Mouse (Mus musculus): Measurements from ENCODE around the gene Wscd2.

Gene Wscd2

DNA sequence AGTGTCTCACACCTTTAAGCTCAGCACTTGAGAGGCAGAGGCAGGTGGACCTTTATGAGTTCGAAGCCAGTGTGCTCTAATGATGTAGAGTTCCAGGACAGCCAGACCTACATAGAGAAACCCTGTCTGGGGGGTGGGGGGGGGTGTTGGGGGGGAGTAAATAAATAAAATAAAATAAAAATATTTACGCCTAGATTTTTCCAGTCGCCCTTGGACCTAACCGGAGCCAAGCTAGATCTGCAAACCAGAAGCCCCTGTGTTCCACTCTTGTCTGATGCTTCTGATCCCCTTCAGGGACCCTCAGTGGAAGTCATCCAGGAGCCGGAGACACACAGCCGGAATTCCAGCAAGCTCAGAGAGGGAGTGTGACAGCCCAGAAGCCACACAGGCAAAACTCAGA is at the start of gene Wscd2:
Wscd2 (plus strand) TSS at position 301 of the 400 bp plus-strand sequence.
- no peak for DNase-seq (ENCODE audit: low spot score in 2 of 2)

DNA sequence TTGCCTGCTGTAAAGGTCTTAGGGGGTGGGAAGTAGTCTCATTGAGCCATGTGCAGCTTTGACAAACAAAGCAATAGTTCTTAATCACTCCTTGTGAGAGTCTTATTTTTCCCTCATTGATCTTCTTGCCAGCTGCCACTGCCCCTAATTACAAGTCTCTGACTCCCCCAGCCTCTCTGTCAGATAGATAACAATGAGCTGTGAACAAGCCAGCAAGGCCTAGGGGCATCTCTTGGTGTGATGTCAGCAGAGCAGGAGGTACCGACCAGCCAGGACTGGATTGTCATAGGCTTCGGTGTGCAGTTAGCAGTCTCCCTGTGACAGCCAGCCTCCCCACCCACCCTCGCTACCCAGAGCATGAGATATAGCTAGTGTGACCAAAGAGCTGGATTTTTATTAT is 48.0 kb upstream of the Wscd2 start:
- DNase-seq (ENCODE audit: low spot score in 2 of 2): no peak

DNA sequence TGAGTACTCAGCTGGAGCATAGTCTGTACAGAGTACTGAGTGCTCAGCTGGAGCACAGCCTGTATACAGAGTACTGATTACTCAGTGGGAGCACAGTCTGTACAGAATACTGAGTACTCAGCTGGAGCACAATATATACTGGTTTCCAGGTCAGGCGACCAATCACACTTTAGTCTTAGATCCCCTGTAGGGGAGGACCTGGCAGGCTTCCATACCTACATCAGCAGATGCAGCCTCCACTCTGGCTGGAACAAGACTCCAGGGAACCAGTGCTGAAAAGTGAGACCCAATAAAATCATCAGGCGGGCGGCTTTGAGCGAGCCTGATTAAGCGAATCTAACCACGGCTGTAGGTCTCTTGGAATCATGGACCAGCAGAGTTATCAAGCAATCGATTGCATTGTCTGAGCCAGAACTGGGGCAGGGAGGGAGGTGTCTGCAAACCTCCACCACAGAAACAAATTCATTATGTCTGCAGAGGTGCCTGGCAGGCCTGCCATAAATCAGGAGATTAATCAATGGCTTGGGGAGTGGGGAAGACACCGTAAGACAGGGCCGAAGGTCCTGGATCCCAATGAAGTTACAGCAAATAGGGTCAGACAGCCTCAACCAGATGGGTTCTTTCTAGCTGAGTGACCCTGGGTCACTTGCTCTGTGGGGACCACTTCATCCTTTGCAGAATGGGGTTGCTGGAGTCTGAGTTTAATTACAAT is 42.0 kb upstream of the Wscd2 start:
- peak in 1 of 2 experiments; percentile 29 for DNase-seq (ENCODE audit: low spot score in 2 of 2)

DNA sequence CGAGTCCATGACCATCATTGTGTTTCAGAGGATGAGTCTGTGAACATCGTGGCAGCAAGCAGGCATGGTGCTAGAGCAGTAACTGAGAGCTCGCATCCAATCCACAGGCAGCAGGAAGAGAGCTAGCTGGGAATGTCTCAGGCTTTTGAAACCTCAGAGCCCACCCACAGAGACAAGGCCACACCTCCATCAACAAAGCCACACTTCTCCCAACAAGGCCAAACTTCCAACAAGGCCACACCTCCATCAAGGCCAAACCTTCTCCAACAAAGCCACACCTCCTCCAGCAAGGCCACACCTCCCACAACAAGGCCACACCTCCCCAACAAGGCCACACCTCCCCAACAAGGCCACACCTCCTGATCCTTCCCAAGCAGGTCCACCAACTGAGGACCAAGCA is 40.8 kb upstream of the Wscd2 start:
- no peak for DNase-seq (ENCODE audit: low spot score in 2 of 2)

DNA sequence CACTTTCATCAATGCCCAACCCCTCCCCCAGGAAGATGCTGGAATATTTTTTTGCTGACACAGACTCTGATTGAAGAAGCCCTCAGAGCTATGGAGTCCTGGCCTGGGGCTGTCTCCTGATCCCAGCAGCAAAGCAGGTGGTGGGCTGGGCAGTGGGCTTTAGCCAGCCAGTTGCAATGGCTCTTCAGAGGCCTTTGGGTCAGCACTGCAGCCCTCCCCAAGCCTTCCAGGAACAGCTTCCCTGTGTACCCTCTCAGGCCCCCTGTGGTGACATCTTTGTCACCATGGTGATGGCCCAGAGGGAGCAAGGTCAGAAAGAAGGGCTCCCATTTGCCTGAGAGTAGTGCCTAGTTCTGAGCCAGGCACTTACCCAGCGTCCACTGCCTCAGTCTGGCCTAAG is 37.4 kb upstream of the Wscd2 start:
- no peak for DNase-seq (ENCODE audit: low spot score in 2 of 2)

DNA sequence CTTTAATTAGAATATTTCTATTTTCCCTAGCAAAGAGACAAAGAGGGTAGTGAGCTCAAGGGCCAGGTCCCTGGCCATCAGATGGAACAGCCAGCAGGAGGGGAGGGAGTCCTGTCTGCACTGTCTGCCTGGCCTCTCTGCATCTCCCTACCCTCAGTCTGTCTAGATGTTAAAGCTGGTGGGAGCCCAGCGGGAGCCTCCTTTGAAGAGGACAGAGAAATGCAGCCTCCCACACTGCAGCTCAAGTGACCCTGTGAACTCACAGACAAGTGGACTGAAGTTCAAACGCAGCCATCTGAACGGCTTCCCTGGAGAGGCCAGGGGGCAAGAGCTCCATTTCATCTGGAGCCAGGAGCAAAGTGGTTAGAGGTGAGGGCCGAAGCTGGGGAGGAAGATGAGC is 36.8 kb upstream of the Wscd2 start:
- no peak for DNase-seq (ENCODE audit: low spot score in 2 of 2)

DNA sequence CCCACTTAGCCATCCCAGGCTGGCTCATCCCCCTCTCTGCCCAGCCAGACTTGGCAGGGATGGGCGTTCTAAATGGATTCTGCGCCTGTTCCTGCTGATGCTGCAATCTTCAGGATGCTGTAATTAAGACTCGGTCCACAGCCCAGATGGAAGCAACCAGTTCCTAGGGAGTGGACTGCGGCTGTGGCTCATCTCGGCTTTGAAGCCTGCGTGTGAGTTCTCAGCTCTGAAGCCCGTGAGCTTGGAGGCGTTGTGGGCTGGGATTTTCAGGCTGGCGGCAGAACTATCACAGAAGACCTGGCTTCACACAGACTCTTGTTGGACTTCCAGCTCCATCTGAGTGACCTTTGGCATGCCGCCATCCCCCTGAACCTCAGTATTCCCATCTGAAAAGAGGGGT is 34.1 kb upstream of the Wscd2 start:
- peak in 1 of 2 experiments; percentile 23 for DNase-seq (ENCODE audit: low spot score in 2 of 2)

DNA sequence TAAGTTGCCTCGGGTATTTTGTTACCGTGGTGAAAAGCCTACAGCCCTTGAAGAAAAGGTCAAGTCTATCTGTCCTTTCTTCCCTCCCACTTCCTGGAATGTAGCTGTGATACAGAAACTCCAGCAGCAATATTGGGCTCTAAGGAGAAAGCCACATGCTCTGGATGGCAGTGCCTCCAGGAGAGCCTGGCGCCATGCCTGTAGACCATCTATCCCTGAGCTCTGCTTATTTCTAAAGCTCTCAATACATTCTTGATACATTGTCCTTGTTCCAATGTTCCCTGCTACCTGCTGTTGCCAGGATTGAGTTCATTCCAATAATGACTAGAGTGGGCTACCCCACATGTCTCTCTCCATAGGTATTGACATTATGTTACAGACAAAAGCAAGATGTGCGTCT is 33.4 kb upstream of the Wscd2 start:
- peak in 1 of 2 experiments; percentile 19 for DNase-seq (ENCODE audit: low spot score in 2 of 2)

DNA sequence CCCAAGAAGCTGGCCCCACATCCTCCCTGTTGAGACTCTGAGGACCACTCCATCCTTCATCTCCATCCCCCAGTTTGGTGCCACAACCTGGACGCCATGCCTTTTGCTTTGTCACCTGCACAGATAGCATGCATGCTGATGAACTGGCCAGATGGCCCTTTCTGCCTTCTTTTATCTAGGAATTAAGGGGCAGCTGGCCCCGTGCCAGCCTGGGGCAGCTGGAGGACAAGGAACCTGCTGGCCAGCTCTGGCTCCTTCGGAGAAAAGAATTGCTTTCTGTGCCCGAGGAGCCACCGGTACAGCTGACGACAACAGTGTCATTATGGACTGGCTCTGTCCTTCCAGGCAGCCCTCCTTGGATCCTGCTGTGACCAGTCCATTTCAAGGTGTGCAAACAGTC is 32.9 kb upstream of the Wscd2 start:
- DNase-seq (ENCODE audit: low spot score in 2 of 2): peak in 1 of 2 experiments; percentile 76

DNA sequence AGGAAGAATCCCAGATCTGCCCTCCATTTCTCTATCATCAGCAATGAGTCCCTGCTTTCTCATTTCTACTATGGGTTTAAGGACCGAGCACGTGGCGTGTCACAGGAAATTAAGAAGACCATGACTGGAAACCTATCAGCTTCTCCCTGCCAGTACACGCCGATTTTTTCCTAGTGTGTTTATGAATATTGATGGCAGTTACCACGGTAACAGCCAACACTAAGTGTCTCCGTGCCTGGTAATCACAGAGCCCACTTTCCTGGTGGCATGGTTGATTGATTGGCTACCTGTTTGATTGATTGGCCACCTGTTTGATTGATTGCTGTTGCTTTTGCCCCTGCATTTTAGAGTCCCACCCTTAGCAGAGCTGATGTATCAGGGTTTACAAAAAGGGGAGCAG is 30.2 kb upstream of the Wscd2 start:
- no peak for DNase-seq (ENCODE audit: low spot score in 2 of 2)

DNA sequence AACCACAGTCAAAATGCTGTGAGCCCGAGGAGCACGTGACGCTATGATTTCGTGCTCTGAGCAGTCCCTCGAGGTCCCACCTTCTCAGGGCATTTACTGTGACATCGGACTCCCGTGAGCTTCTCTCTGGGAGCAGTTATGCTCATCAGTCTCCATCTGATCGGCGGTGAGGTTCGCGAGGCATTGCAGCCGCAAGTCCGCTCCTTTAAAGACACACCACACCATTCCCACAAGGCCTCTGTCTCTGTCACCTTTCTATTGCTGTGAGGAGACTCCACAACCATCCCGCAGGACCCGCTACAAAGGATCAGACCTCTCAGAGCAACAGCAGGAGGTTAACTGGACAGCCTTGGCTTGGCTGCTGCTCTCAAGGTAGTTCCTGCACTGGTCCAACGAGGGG is 28.6 kb upstream of the Wscd2 start:
- DNase-seq (ENCODE audit: low spot score in 2 of 2): no peak

DNA sequence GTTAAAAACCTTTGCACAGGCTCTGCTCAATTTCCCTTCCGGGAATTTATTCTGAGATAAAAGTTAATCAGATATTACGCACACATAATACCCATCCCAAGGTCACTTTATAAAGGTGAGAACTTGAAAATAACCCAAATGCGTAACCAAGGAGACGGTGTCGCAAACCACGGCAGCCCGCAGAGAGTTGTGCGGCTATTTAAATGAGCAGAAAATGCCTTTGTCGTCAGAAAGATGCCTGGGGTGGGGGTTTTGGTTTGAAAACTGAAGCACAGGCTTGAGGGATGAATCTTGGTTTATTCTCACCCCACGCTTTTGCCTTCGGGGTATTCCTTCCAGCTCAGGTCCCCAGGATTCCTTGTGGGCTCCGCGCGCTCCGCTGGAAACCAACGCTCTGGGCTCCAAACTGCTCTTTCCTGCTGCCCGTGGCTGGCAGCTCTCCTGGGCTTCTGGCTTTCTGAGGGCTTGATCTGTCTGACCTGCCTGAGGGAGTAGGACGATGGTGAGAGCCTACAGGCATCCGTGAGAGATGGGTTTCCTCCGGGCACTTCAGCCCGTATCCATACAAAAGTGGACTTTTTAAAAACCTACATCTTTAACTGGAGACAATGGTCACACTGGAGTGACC is 28.0 kb upstream of the Wscd2 start:
- no peak for DNase-seq (ENCODE audit: low spot score in 2 of 2)

DNA sequence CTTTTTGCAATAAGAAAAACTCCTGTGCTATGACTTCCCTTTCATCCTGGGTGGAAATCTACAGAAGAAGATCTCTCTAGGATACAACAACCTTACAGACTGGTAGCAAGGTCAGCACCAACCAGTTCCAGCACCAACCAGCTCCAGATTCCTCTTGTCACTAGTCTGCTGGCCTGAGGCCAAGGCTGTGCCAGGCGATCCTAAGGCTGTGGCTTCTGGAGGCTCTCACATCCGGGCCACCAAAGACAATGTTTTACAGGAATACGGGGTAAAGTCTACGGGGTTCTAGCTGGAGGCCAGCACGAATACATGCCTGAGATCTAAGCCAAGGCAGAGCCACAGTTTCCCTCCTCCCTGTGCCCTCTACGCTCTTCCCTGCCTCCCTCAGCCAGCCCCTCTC is 25.4 kb upstream of the Wscd2 start:
- peak in 1 of 2 experiments; percentile 32 for DNase-seq (ENCODE audit: low spot score in 2 of 2)

DNA sequence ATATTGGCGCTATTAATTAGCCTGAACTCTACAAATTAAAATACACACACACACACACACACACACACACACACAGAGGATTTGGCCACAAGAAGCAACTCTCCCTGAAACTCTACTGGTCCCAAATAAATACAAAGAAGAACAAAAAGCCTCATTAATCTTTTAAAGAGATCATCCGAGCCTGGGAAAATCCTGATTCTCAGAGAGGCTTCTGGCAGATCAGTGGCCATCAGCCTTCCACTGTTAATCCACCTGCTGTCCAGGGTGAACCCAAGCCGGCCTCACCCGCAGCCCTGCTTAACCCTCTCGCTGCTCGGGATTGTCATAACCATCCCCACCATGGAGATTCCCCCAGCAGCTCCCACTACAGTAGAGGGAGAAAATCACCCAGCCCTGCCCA is 23.6 kb upstream of the Wscd2 start:
- no peak for DNase-seq (ENCODE audit: low spot score in 2 of 2)

DNA sequence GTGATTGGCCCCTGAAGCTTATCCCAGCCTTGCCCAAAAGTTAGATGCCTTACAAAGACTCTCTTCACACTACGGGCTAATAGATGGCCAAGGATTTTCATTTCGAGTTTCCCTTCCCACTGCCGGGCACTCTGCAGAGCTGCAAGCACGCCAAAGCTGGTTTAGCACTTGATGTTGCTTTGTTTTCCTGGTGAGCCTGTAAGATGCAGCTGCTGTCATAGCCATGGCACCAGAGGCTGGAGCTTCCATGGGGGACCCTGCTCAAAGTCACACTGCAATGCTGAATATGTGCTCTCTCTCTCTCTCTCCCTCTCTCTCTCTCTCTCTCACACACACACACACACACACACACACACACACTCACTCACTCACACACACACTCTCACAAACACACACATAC is 23.1 kb upstream of the Wscd2 start:
- DNase-seq (ENCODE audit: low spot score in 2 of 2): no peak

DNA sequence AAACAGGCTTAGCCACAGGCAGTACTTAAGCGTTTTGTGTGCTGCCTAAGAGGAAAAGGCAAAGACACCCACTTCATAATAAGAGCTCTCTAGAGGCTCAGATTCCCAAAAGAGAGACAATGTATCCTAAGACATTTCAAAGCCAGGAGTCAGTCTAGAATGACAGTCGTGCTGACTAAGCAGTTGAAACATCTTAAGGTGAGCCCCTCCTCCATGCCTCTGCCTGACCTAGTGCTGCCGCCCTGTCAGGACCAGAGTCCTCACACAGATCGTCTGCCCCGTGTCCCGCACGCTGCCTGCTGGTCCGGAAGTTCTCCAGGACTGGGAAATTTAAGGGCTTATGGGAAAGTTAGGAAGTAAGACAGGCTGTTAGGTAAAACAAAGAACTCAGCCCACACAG is 22.4 kb upstream of the Wscd2 start:
- DNase-seq (ENCODE audit: low spot score in 2 of 2): no peak

DNA sequence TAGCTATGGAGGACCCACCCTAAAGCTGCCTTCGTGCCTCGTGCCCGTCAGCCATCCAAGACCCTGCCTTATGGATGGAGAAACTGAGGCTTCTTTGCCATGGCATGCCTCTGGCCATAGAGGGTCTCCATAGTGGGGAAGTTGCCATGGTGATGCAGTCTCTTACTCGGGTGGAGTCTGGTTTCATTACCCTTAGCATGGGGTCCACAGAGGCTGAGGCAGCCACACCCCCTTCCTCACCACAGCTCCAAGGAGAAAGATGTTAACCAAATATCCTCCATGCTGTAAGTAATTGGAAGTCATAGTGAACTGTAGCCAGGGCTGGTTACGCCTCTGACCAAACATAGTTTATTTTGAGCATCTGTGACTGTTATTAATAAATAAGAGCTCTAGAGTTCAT is 21.5 kb upstream of the Wscd2 start:
- DNase-seq (ENCODE audit: low spot score in 2 of 2): no peak

DNA sequence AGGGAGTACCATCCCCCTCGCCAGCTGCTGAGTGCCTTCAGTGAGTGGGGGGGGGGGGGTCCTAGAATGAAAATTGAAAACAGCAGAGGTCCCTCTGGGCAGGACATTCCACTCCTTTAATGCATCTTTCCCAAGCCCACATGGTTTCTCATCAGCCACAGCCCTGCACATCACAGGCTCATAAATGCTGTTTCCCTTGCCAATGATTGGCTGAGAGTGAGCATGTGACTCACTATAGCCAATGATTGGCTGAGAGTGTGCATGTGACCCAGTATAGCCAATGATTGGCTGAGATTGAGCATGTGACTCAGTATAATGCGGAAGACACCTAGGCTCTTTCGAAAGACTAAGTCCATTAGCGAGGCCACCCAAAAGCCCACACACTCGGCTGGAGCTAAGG is 20.9 kb upstream of the Wscd2 start:
- DNase-seq (ENCODE audit: low spot score in 2 of 2): no peak

DNA sequence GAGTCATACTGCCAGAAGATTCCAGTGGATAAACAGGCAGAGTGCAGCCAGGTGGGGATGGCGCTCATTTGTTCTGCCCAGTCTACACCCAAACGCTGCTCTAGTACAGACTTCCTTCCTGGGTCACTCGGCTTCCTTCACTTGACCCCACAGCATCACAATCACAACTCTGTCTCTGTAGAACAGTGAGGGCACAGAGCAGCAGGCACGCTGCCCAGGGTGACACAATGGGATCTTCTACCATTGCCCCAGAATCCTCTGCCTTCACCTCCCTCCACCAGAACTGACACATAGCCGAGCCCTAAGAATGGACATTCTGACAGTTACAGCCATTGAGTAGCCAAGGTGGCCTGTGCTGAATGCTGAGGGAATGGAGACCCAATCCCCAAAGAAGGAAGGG is 20.3 kb upstream of the Wscd2 start:
- DNase-seq (ENCODE audit: low spot score in 2 of 2): no peak

DNA sequence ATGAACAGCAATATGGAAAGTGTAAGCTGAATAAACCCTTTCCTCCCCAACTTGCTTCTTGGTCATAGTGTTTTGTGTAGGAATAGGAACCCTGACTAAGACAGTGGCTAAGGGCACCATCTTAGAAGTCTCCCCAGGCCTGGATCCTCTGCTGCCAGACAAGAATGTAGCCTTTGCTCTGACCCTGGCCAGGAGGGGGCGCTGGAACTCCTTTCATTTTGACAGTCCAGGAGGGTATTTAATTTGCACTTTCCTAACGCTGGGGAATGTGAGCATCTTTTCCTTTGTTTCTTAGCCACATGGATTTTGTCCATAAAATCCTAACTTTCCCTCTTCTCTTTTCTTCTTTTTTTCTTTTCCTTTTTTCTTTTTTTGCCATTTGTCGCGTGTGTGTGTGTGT is 18.7 kb upstream of the Wscd2 start:
- peak; percentile 56 to 75 for DNase-seq (ENCODE audit: low spot score in 2 of 2)

DNA sequence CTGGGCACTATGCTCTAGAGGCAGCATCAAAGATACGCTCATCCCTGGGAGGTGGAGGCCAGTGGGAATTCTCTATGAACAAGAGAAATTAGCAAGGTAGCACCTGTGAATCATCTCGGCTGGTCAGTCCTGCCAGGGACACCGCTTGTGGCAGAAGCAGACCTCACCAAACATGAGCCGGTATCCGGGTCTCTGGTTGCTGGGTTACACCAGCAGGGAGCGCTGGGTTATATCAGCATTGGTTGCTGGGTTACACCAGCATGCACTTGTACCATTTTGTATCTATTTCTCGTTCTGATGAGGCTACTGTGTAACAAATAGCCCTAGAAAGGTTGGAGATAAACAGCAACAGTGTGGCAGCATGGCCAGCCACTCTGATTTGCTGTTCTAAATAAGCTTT is 17.8 kb upstream of the Wscd2 start:
- DNase-seq (ENCODE audit: low spot score in 2 of 2): no peak

DNA sequence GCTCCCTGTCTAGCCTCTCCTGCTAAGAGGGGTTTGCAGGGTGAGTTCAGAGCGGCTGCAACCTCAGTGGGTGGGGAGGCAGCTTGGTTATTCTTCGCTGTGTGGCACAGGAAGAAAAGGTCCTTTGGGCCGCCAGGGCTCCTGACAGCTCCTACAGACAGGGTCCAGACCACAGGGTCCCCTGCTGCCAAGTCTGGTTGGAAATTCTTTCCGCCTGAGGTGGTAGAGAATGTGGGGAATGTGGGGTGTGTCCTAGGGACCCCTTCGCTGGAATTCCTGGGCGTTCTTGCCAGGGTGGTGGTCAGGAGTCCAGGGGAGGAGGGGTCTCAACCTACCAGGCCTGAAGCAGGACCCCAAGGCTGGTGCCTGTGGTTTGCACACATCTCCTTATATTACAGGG is 13.3 kb upstream of the Wscd2 start:
- no peak for DNase-seq (ENCODE audit: low spot score in 2 of 2)

DNA sequence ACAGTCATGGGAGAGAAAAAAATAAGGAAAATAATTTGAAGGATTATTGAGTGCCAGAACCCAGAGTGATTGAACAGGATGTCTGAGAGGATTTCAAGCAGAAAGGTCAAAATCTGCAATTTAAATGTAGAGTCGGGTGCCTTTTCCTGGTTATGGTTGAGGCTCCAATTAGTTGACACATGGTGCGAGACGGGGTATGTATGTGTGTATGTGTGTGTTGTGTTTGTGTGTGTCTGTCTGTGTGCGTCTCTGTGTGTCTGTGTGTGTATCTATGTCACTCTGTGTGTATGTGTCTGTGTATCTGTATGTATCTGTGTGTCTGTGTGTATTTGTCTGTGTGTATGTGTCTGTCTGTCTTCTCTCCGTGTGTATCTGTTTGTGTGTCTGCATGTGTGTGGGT is 11.1 kb upstream of the Wscd2 start:
- DNase-seq (ENCODE audit: low spot score in 2 of 2): no peak

DNA sequence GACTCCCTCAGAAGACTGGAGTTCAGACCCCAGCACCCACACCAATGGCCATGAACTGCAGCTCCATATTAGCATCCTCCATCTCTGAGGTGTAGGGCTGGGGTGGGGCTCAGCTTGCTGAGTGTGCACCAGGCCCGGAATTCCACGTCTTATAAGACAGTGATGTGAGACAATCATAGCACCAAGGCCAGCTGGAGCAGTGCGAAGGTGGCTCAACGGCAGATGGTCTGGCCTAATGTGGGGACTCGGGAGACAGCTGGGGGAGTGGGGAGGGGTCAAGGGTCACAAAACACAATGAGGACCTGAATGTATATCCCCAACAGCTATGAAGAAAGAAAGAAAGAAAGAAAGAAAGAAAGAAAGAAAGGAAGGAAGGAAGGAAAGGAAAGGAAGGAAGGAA is 9.7 kb upstream of the Wscd2 start:
- no peak for DNase-seq (ENCODE audit: low spot score in 2 of 2)
